Mouse (Mus musculus): Measurements from ENCODE around the gene Rsph9. TPM values are rescaled to one million over a fixed set of nuclear protein-coding genes. Genes with fewer than 3 reads are reported as not detected.

The Rsph9 gene
- polyA plus RNA-seq, 1 experiment from 2014 or later: 0.83 TPM

- Histone ChIP-seq H3K27me3 (no peaks in the 10 kb centered on the region), H3K4me3 (replicated peaks) (no peak overlapping the region), H3K27ac (replicated peaks) (no peak overlapping the region), H3K4me1 (replicated peaks) (no peaks in the 10 kb centered on the region; the same call in 1 of the 2 replicates), H3K36me3 (replicated peaks) (peaks cover 59% of the 10 kb centered on the region), H3K9me3 (replicated peaks) (no peaks in the 10 kb centered on the region), H3K4me2 (no peak overlapping the region), H3K9ac (no peak overlapping the region)
- ATAC-seq (ENCODE audit: insufficient read depth): no peak
- WGBS (ENCODE audit: insufficient replicate concordance): 82% methylated on average over 10 of the region's 10 CpGs
These were observed 24.4 kb downstream of the Rsph9 start for GRCm38 (mm10) chr17:46119641-46120040.

- H3K4me3 ChIP-seq (replicated peaks): no peak overlapping the region
- no peaks in the 10 kb centered on the region for H3K27me3 ChIP-seq
- no peak overlapping the region for H3K27ac ChIP-seq (replicated peaks)
- no peaks in the 10 kb centered on the region for H3K9me3 ChIP-seq (replicated peaks)
- H3K36me3 ChIP-seq (replicated peaks): peaks cover 48% of the 10 kb centered on the region
- ATAC-seq (ENCODE audit: insufficient read depth): no peak
- no peaks in the 10 kb centered on the region; the same call in 1 of the 2 replicates for H3K4me1 ChIP-seq (replicated peaks)
- WGBS (ENCODE audit: insufficient replicate concordance): 78% methylated on average over 4 of the region's 4 CpGs
- H3K9ac ChIP-seq: no peak overlapping the region
- no peak overlapping the region for H3K4me2 ChIP-seq
These were observed 25.6 kb downstream of the Rsph9 start for GRCm38 (mm10) chr17:46118423-46118850.

- Histone ChIP-seq H3K4me1 (replicated peaks) (no peaks in the 10 kb centered on the region; the same call in 1 of the 2 replicates), H3K27me3 (no peaks in the 10 kb centered on the region), H3K9me3 (replicated peaks) (no peaks in the 10 kb centered on the region), H3K9ac (no peak overlapping the region), H3K4me3 (replicated peaks) (no peak overlapping the region), H3K27ac (replicated peaks) (no peak overlapping the region), H3K4me2 (no peak overlapping the region), H3K36me3 (replicated peaks) (peaks cover 42% of the 10 kb centered on the region)
- WGBS (ENCODE audit: insufficient replicate concordance): 82% methylated on average over 13 of the region's 13 CpGs
- no peak for ATAC-seq (ENCODE audit: insufficient read depth)
These were observed 26.2 kb downstream of the Rsph9 start for GRCm38 (mm10) chr17:46117623-46118422.

GRCm38 (mm10) chr17:46116881-46117280 is 27.1 kb downstream of the Rsph9 start:
- H3K4me3 ChIP-seq (replicated peaks): no peak overlapping the region
- WGBS (ENCODE audit: insufficient replicate concordance): 74% methylated on average over 3 of the region's 3 CpGs
- H3K9me3 ChIP-seq (replicated peaks): no peaks in the 10 kb centered on the region
- H3K36me3 ChIP-seq (replicated peaks): peaks cover 34% of the 10 kb centered on the region
- no peak overlapping the region for H3K4me2 ChIP-seq
- no peak overlapping the region for H3K27ac ChIP-seq (replicated peaks)
- no peaks in the 10 kb centered on the region for H3K27me3 ChIP-seq
- H3K4me1 ChIP-seq (replicated peaks): peaks cover 9% of the 10 kb centered on the region
- no peak overlapping the region for H3K9ac ChIP-seq
- no peak for ATAC-seq (ENCODE audit: insufficient read depth)

GRCm38 (mm10) chr17:46116138-46116537 is 27.9 kb downstream of the Rsph9 start:
- 80% methylated on average over 11 of the region's 11 CpGs for WGBS (ENCODE audit: insufficient replicate concordance)
- Histone ChIP-seq H3K4me1 (replicated peaks) (peaks cover 16% of the 10 kb centered on the region), H3K9ac (no peak overlapping the region), H3K36me3 (replicated peaks) (peaks cover 31% of the 10 kb centered on the region), H3K27me3 (no peaks in the 10 kb centered on the region), H3K9me3 (replicated peaks) (no peaks in the 10 kb centered on the region), H3K4me2 (no peak overlapping the region), H3K27ac (replicated peaks) (no peak overlapping the region), H3K4me3 (replicated peaks) (no peak overlapping the region)
- no peak for ATAC-seq (ENCODE audit: insufficient read depth)

- Histone ChIP-seq H3K9me3 (replicated peaks) (no peaks in the 10 kb centered on the region), H3K4me1 (replicated peaks) (peaks cover 18% of the 10 kb centered on the region), H3K9ac (no peak overlapping the region), H3K36me3 (replicated peaks) (peaks cover 31% of the 10 kb centered on the region), H3K27ac (replicated peaks) (no peak overlapping the region), H3K4me2 (no peak overlapping the region), H3K4me3 (replicated peaks) (no peak overlapping the region), H3K27me3 (no peaks in the 10 kb centered on the region)
- 43% methylated on average over 2 of the region's 2 CpGs for WGBS (ENCODE audit: insufficient replicate concordance)
- no peak for ATAC-seq (ENCODE audit: insufficient read depth)
These were observed 28.5 kb downstream of the Rsph9 start for GRCm38 (mm10) chr17:46115489-46115888.

GRCm38 (mm10) chr17:46110402-46111289 is 33.4 kb downstream of the Rsph9 start, which contains the start of gene Mrps18a:
TSS of gene Mrps18a (plus strand) at chr17:46110986.
- Histone ChIP-seq H3K4me3 (replicated peaks) (peak within 1 kb of the TSS; percentile 75), H3K27ac (replicated peaks) (peak within 1 kb of the TSS; percentile 64; the same call in 1 of the 2 replicates), H3K27me3 (peaks cover 23% of the 10 kb centered on the region), H3K9ac (peak within 1 kb of the TSS; percentile 68), H3K4me1 (replicated peaks) (peaks cover 21% of the 10 kb centered on the region), H3K9me3 (replicated peaks) (no peaks in the 10 kb centered on the region), H3K4me2 (peak within 1 kb of the TSS; percentile 91), H3K36me3 (replicated peaks) (no peaks in the 10 kb centered on the region)
- peak; percentile 79 for ATAC-seq (ENCODE audit: insufficient read depth)
- WGBS (ENCODE audit: insufficient replicate concordance): 4% methylated on average over 38 of the region's 38 CpGs

GRCm38 (mm10) chr17:46108286-46108685 is 35.7 kb downstream of the Rsph9 start:
- Histone ChIP-seq H3K4me1 (replicated peaks) (peaks cover 21% of the 10 kb centered on the region), H3K4me2 (no peak overlapping the region), H3K4me3 (replicated peaks) (no peak overlapping the region), H3K27me3 (peaks cover 23% of the 10 kb centered on the region), H3K9ac (no peak overlapping the region), H3K9me3 (replicated peaks) (no peaks in the 10 kb centered on the region), H3K36me3 (replicated peaks) (no peaks in the 10 kb centered on the region), H3K27ac (replicated peaks) (no peak overlapping the region)
- WGBS (ENCODE audit: insufficient replicate concordance): 57% methylated on average over 4 of the region's 4 CpGs
- ATAC-seq (ENCODE audit: insufficient read depth): no peak

- H3K27me3 ChIP-seq: peaks cover 14% of the 10 kb centered on the region
- 0 out of 2 replicates have a peak, but pooled peaks have one; percentile 31 for ATAC-seq (ENCODE audit: insufficient read depth)
- H3K27ac ChIP-seq (replicated peaks): no peak overlapping the region
- H3K9ac ChIP-seq: no peak overlapping the region
- H3K4me1 ChIP-seq (replicated peaks): no peaks in the 10 kb centered on the region
- no peak overlapping the region for H3K4me3 ChIP-seq (replicated peaks)
- no peak overlapping the region for H3K4me2 ChIP-seq
- H3K9me3 ChIP-seq (replicated peaks): no peaks in the 10 kb centered on the region
- H3K36me3 ChIP-seq (replicated peaks): no peaks in the 10 kb centered on the region
- 17% methylated on average over 12 of the region's 12 CpGs for WGBS (ENCODE audit: insufficient replicate concordance)
These were observed 39.5 kb downstream of the Rsph9 start for GRCm38 (mm10) chr17:46104487-46104886.

- H3K27ac ChIP-seq (replicated peaks): no peak overlapping the region
- no peaks in the 10 kb centered on the region for H3K9me3 ChIP-seq (replicated peaks)
- no peak overlapping the region for H3K4me2 ChIP-seq
- H3K27me3 ChIP-seq: peaks cover 8% of the 10 kb centered on the region; the same call in 1 of the 2 replicates
- no peaks in the 10 kb centered on the region; the same call in 1 of the 2 replicates for H3K4me1 ChIP-seq (replicated peaks)
- no peaks in the 10 kb centered on the region for H3K36me3 ChIP-seq (replicated peaks)
- H3K9ac ChIP-seq: no peak overlapping the region
- ATAC-seq (ENCODE audit: insufficient read depth): no peak
- WGBS (ENCODE audit: insufficient replicate concordance): 72% methylated on average over 8 of the region's 8 CpGs
- no peak overlapping the region for H3K4me3 ChIP-seq (replicated peaks)
These were observed 41.3 kb downstream of the Rsph9 start for GRCm38 (mm10) chr17:46102608-46103159.
